Mouse (Mus musculus) forebrain, embryonic 12.5 days (tissue): ENCODE measurements around the gene Susd6. TPM values are rescaled to one million over a fixed set of nuclear protein-coding genes. Genes with fewer than 3 reads are reported as not detected.

Experiments
- ATAC-seq: fragments of 200-750 bp; cut with Nextera tagmentation; 2 replicates; pipeline ENCODE4 v1.8.0; 2017; ENCODE audit warnings: moderate TSS enrichment; ENCODE audit not compliant: low FRiP score
- H3K27ac ChIP-seq: fragments of 300-500 bp; sonication (generic); 2 replicates; pipeline ENCODE4 v1.5.1; 2016; ENCODE audit warnings: mild to moderate bottlenecking
- H3K27me3 ChIP-seq: fragments of 300-500 bp; sonication (generic); 2 replicates; pipeline ENCODE4 v1.6.1; 2016; ENCODE audit warnings: mild to moderate bottlenecking
- H3K36me3 ChIP-seq: fragments of 300-500 bp; sonication (generic); replicated peaks from 2 replicates; pipeline ENCODE4 v1.6.1; 2016; ENCODE audit warnings: mild to moderate bottlenecking
- H3K4me1 ChIP-seq: fragments of 300-500 bp; sonication (generic); 2 replicates; pipeline ENCODE4 v1.6.1; 2016
- H3K4me2 ChIP-seq: fragments of 300-500 bp; sonication (generic); 2 replicates; pipeline ENCODE4 v1.6.1; 2016; ENCODE audit warnings: mild to moderate bottlenecking, moderate library complexity
- H3K4me3 ChIP-seq: fragments of 300-500 bp; sonication (generic); replicated peaks from 2 replicates; pipeline ENCODE4 v1.5.1; 2016; ENCODE audit warnings: mild to moderate bottlenecking
- H3K9ac ChIP-seq: fragments of 300-500 bp; sonication (generic); 2 replicates; pipeline ENCODE4 v1.6.1; 2016; ENCODE audit warnings: mild to moderate bottlenecking
- H3K9me3 ChIP-seq: fragments of 300-500 bp; sonication (generic); 2 replicates; pipeline ENCODE4 v1.6.1; 2016
- WGBS: fragments of 180-500 bp; shearing (Covaris S2); methylation state at CpG from one replicate; pipeline ENCODE4 v1.1.7; 2016; 5-methylcytosine and 5-hydroxymethylcytosine counted together
- polyA plus RNA-seq: library from polyadenylated mRNA; unstranded; fragments of >200 nt; fragmentation: Nextera tagmentation; extraction: Ambion mirVana; gene quantifications from 2 replicates; pipeline ENCODE4 v1.2.1, GENCODE M21; 2016

Gene Susd6
- polyA plus RNA-seq, 1 experiment from 2014 or later, result 19.5 TPM

DNA sequence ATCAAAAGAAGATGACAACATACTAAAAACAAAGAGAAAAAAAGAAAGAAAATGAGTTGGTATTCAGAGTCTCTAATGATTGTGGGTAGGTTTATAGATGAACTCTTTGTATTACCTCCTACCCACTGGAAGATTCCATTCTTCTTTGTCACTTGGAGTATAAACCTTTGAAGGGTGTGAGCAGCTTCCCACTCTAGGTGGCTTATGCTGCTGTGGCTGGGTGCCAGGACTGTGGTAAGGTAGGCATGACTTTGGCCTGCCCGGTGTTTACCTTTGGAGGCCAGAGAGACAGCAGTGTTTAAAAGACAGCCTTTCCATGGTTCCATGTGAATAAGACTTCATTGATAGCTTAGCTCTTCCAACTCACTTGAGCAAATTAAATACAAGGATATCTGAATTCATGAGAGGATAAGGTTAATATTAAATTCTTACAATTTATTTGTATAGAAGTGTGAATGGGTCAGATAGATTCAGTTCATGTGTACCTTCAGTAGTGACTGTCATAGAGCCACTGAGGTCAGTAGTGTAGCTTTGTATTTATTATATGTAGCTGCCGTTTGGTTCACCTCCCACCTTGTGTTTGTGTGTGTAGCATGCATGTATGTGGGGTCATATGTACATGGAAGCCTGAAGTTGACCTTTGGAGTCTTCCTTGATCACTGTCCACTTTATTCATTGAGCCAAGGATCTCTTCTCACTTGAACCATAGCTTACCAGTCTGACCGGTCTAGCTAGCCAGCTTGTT is 44.0 kb downstream of the Susd6 start:
- 93% methylated on average over 3 of the region's 3 CpGs for WGBS
- Histone ChIP-seq H3K36me3 (no peaks in the 10 kb centered on the region; the same call in 1 of the 2 replicates), H3K4me2 (no peak overlapping the region), H3K4me3 (no peak overlapping the region), H3K27me3 (no peaks in the 10 kb centered on the region), H3K9ac (no peak overlapping the region), H3K4me1 (peaks cover 3% of the 10 kb centered on the region; the same call in 1 of the 2 replicates), H3K9me3 (no peaks in the 10 kb centered on the region), H3K27ac (no peak overlapping the region)
- ATAC-seq, result no peak

DNA sequence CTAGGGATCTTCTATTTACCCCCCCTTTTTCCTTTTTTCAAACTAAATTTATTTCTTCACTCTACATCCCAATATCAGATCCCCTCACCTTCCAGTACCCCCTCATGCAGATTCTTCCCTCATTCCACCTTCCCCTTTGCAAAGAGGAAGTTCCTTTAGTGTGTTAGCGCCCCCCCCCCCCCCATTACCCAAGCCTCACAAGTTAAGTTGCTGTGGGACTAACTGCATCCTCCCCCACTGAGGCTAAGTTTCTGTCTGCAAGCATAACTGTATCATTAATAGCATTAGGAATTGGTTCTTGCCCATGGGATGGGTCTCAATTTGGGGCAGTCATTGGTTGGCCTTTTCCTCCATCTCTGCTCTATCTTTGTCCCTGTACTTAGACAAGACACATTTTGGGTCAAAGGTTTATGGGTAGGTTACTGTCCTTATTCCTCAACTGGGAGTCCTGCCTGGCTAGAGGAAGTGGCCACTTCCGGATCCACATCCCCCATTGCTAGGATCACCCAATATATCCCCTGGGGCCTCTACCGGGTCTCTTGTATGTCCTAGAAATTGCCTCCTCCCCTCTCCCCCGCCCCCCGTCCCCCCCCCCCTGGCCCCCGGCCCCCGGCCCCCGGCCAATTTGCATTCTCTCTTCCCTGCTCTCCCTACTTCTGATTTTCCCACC is 44.7 kb downstream of the Susd6 start:
- Histone ChIP-seq H3K27me3 (no peaks in the 10 kb centered on the region), H3K9me3 (no peaks in the 10 kb centered on the region), H3K27ac (no peak overlapping the region), H3K36me3 (no peaks in the 10 kb centered on the region), H3K9ac (no peak overlapping the region), H3K4me1 (peaks cover 3% of the 10 kb centered on the region; the same call in 1 of the 2 replicates), H3K4me2 (no peak overlapping the region), H3K4me3 (no peak overlapping the region)
- ATAC-seq, result no peak
- 83% methylated on average over 6 of the region's 8 CpGs for WGBS

DNA sequence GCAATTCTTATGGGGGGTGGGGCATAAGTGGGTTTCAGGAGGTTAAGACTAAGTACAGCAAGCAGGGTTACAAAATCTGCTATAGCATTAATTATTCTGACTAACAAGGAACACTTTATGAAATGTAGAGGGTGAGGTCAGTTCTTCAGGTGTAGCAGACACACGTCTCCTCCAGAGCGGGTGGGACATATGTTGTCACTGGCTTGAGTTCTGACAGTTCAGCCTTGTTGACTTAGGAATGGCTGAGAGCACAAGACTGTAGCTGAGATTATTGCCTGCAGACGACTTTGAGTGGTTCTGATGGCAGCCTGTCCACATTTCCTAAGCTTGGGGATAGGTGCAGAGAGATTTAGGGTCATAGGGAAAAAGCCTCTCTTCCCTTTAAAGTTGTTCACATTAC is 47.3 kb downstream of the Susd6 start:
- Histone ChIP-seq H3K4me3 (no peak overlapping the region), H3K9ac (no peak overlapping the region), H3K4me1 (no peaks in the 10 kb centered on the region), H3K36me3 (no peaks in the 10 kb centered on the region), H3K9me3 (no peaks in the 10 kb centered on the region), H3K4me2 (no peak overlapping the region), H3K27ac (no peak overlapping the region), H3K27me3 (no peaks in the 10 kb centered on the region)
- no peak for ATAC-seq
- WGBS, result 75% methylated on average over 3 of the region's 3 CpGs

DNA sequence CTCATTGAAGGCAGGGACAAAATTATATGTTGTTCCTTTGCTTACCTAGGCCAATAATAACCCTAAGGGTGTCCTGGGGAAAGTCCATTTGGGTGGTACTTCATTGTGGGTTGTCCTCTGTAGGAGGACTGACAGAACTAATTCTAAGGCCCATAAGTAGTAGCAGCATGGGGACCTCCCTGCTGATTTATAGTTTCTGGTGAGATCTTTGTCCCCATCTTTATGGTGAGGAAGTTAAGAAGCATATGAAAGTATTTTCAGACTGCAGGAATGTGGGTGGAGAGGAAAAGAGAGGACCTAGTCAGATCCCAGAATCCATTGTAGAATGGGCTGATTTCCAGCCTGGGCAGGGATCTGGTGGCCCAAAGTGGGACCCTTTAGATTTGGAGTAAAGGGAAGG is 48.0 kb downstream of the Susd6 start:
- H3K4me3 ChIP-seq, result no peak overlapping the region
- no peak overlapping the region for H3K9ac ChIP-seq
- H3K36me3 ChIP-seq, result no peaks in the 10 kb centered on the region
- no peak for ATAC-seq
- no peak overlapping the region for H3K4me2 ChIP-seq
- H3K4me1 ChIP-seq, result peaks cover 4% of the 10 kb centered on the region; the same call in 1 of the 2 replicates
- no peak overlapping the region for H3K27ac ChIP-seq
- H3K9me3 ChIP-seq, result no peaks in the 10 kb centered on the region
- no peaks in the 10 kb centered on the region for H3K27me3 ChIP-seq

DNA sequence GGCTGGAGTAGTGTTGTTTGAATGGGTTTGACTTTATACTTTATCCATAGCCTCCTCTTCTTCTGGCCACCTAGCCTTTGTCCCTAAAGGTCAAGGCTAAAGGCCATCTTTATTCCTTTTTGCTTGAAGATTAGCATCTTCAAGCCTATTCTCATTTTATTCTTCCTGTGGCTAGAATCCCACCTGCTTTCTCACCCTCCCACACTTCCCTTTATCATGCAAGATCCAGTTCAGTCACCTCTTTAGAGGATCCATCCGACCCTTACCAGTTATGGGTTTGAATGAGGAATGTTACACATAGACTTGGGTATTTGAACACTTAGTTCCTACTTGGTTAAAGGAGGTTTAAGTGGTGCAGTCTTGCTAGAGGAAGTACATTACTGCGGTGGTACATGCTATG is 48.5 kb downstream of the Susd6 start:
- Histone ChIP-seq H3K36me3 (no peaks in the 10 kb centered on the region), H3K9ac (no peak overlapping the region), H3K27ac (no peak overlapping the region), H3K9me3 (no peaks in the 10 kb centered on the region), H3K4me3 (no peak overlapping the region), H3K27me3 (no peaks in the 10 kb centered on the region), H3K4me1 (peaks cover 9% of the 10 kb centered on the region), H3K4me2 (no peak overlapping the region)
- no peak for ATAC-seq
- 81% methylated on average over 2 of the region's 2 CpGs for WGBS

DNA sequence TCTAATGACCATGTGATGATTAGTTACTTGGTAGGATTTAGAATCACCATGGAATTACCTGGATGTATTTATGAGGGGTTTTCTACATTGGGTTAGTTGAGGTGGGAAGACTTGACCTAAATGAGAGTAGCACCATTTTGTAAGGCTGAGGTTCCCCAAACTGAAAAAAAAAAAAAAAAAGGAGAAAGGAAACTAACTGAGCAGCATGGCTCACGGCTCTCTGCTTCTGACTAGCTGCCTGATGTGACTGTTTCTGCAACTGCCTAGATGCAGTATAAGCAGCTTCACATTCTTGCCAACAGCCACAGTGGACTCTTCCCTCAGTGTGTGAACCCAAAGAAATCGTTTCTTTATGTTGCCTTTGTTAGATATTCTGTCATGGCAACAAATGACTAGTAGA is 49.3 kb downstream of the Susd6 start:
- Histone ChIP-seq H3K27me3 (no peaks in the 10 kb centered on the region), H3K4me3 (no peak overlapping the region), H3K9me3 (no peaks in the 10 kb centered on the region), H3K27ac (no peak overlapping the region), H3K4me2 (no peak overlapping the region), H3K36me3 (no peaks in the 10 kb centered on the region), H3K4me1 (peaks cover 17% of the 10 kb centered on the region), H3K9ac (no peak overlapping the region)
- 68% methylated on average over 2 of the region's 2 CpGs for WGBS
- ATAC-seq, result no peak

DNA sequence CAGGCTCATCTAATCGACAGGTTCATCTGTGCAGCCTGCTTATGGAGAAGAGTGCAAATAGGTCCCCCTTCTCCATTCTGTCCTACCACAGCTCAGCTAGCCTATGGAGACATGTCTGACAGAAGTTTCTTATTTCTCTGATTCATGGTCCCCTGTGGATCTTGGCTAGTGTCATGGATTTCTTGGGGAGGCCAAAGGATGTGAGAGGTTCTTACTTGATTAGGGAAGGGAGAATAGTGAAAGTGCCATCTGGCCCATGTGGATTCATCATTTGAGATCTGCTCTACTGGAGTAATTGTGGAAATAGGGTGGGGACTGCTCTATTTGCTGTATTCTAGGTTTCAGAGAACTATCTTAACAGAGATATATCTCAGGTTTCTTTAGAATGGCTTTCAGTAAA is 51.3 kb downstream of the Susd6 start:
- WGBS, result 92% methylated on average over 1 of the region's 1 CpGs
- Histone ChIP-seq H3K27ac (no peak overlapping the region), H3K36me3 (no peaks in the 10 kb centered on the region), H3K9ac (no peak overlapping the region), H3K9me3 (no peaks in the 10 kb centered on the region), H3K4me1 (peaks cover 24% of the 10 kb centered on the region), H3K4me3 (no peak overlapping the region), H3K27me3 (no peaks in the 10 kb centered on the region), H3K4me2 (no peak overlapping the region)
- ATAC-seq, result no peak

DNA sequence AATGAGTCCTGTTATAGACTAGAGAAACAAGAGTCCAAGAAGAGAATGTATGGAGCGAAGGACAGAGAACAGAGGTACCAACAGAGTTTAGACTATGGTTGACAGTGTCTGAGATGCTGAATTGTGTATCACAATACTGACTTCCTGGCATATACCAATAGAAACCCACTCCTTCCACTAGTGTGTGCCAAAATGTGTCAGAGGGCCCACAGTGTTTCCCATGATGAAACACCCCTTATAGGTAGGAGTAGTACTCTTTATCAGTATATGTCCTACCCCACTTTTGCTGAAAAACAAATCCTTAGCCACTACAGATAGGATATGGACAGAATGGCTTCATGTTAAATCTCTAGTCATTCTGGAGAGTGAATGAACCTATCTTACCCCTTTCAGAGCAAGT is 52.3 kb downstream of the Susd6 start:
- WGBS, result 88% methylated on average over 1 of the region's 1 CpGs
- H3K27ac ChIP-seq, result no peak overlapping the region
- ATAC-seq, result no peak
- no peak overlapping the region for H3K4me2 ChIP-seq
- no peaks in the 10 kb centered on the region for H3K36me3 ChIP-seq
- H3K9me3 ChIP-seq, result no peaks in the 10 kb centered on the region
- no peaks in the 10 kb centered on the region for H3K27me3 ChIP-seq
- H3K9ac ChIP-seq, result no peak overlapping the region
- H3K4me3 ChIP-seq, result no peak overlapping the region
- peaks cover 27% of the 10 kb centered on the region for H3K4me1 ChIP-seq

DNA sequence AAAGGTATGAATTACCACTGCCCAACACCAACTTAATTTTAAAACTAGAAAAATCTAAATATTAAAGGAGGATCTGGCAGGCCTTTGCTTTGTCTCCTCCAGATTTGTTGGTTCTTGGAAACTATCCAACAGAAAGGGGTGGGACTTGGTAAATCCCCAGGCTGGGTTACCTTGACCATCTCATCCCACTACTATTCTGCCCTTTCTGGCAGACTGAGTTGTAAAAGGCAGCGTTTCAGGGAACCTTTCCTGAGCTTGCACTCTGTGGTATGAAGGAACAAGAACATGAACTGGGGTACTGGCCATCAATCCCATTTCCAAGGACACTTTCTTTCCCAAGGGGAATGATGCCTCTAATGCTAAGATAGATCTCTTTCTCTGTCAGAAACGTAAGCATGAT is 52.9 kb downstream of the Susd6 start:
- H3K27me3 ChIP-seq, result no peaks in the 10 kb centered on the region
- ATAC-seq, result no peak
- H3K36me3 ChIP-seq, result no peaks in the 10 kb centered on the region
- WGBS, result 66% methylated on average over 2 of the region's 2 CpGs
- no peak overlapping the region for H3K4me2 ChIP-seq
- no peak overlapping the region for H3K4me3 ChIP-seq
- no peak overlapping the region for H3K9ac ChIP-seq
- H3K27ac ChIP-seq, result no peak overlapping the region
- peaks cover 27% of the 10 kb centered on the region for H3K4me1 ChIP-seq
- no peaks in the 10 kb centered on the region for H3K9me3 ChIP-seq

DNA sequence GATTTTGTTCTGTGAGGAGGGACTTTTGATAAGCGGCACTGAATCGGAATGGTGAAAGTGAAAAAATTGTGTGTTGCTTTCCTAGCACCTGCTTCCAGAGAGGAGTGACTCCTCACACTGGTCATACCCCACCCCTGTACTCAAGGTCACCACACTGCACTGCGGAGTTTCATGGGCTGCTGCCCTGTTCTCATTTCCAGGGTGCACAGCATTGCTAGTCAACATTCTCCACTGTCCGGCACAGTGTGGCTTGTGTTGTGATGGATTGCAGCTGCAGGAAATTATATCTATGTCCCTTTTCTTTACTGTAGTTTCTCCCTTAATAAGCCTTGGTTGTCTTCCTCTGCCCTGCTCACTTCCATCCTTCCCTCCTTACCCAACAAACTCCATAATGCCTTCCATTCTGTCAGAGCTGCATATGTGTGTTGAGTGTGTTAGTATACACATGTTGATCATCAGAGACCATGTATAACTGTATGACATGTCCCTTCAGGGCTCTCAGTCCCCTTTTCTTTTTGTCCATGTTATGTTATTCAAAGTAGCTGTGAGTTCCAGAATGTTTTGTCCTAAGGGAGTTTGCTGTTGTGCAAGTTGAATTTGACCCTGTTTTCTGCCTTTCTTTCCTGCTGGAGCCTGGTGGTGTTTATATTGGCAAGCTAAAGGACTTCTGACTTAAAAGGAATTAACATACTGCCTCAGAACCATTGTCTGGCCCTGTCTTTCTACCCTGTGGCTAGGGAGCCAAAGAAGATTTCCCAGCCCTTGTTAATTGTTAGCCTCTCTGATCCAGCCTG is 53.5 kb downstream of the Susd6 start:
- Histone ChIP-seq H3K9me3 (no peaks in the 10 kb centered on the region), H3K4me1 (peaks cover 27% of the 10 kb centered on the region), H3K27me3 (no peaks in the 10 kb centered on the region), H3K36me3 (no peaks in the 10 kb centered on the region), H3K4me2 (no peak overlapping the region), H3K4me3 (no peak overlapping the region), H3K9ac (no peak overlapping the region), H3K27ac (no peak overlapping the region)
- WGBS, result 87% methylated on average over 4 of the region's 4 CpGs
- ATAC-seq, result no peak

DNA sequence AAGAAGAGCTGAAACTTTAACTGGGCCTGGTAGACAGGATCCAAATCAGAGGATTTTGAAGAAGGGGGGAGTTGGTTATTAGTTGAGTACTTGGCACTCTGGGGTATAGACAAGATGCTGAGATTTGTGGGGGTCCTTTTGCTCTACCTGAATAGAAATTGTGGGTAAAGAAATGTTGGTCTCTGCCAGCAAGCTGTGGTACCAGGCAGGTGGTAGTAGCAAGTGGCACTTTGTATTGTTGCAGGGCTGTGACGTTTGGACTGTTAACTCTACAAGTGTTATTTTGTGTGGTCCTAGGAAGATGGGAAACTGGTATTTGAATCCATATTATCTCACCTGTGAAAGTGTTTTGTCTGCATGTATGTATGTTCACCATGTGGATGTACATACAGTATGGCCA is 55.6 kb downstream of the Susd6 start:
- Histone ChIP-seq H3K36me3 (no peaks in the 10 kb centered on the region), H3K9me3 (no peaks in the 10 kb centered on the region), H3K27me3 (no peaks in the 10 kb centered on the region), H3K4me1 (peaks cover 27% of the 10 kb centered on the region), H3K27ac (no peak overlapping the region), H3K9ac (no peak overlapping the region), H3K4me2 (no peak overlapping the region), H3K4me3 (no peak overlapping the region)
- WGBS, result 68% methylated on average over 1 of the region's 1 CpGs
- ATAC-seq, result no peak

DNA sequence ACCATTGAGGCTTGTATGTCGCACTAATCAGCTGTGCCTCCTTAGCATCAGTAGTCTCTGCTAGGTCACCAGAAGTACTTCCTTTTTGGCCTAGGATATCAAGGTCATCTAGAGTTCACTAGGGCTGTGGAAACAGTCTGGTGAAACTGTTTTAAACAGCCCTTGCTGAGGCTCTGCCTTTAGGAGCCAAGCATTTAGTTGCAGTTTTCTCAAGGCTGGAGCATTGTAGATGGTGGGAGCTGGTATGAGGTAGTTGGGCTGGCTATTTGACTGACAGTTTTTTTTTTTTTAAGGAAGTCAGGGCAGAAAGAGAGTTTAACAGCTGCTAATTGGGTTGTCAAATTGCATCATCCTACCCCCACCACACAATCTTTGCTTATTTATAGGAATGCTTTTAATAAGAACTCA is 56.6 kb downstream of the Susd6 start:
- Histone ChIP-seq H3K4me1 (peaks cover 27% of the 10 kb centered on the region), H3K4me2 (no peak overlapping the region), H3K9ac (no peak overlapping the region), H3K36me3 (no peaks in the 10 kb centered on the region), H3K9me3 (no peaks in the 10 kb centered on the region), H3K27me3 (no peaks in the 10 kb centered on the region), H3K27ac (no peak overlapping the region), H3K4me3 (no peak overlapping the region)
- ATAC-seq, result no peak
- 87% methylated on average over 1 of the region's 1 CpGs for WGBS
